In genomic region chr10:128655254-128655653, GRCm38 (mm10) we compare ENCODE assay signal across 20 mouse cellular contexts. TPM values are rescaled to one million over a fixed set of nuclear protein-coding genes. Genes with fewer than 3 reads are reported as not detected.
DNase-seq lines count a peak whose midpoint lies in the region; ATAC-seq and TF ChIP-seq lines count a peak whose summit lies in the region.
"Had no signal": no experiment of that assay in that cellular context is flagged by ENCODE, and none has a peak within 500 bp of the region (broad histone marks: within the 10 kb centered on the region; RNA-seq: fewer than 3 reads in every experiment).

No protein-coding gene starts in this region.

- peaks cover 15% of the 10 kb centered on the region; the same call in 1 of the 2 replicates for H3K4me1 ChIP-seq in kidney, adult 2 months (ENCODE audit: control insufficient read depth, insufficient read depth, low read length)
- H3K4me1 ChIP-seq in kidney, embryonic 15.5 days: 0 out of 2 replicates have a peak, but pooled peaks cover 5% of the 10 kb centered on the region
- peaks cover 3% of the 10 kb centered on the region for H3K4me1 ChIP-seq in ES-Bruce4 (ENCODE audit: control insufficient read depth, insufficient read depth, low read length)
- peaks cover 9% of the 10 kb centered on the region for H3K4me1 ChIP-seq in liver, embryonic 16.5 days (ENCODE audit: control insufficient read depth, low read depth, low read length)
- H3K4me1 ChIP-seq: hindbrain, embryonic 13.5 days; limb, embryonic 12.5 days; neural tube, embryonic 13.5 days had no signal

- no peaks in the 10 kb centered on the region for H3K36me3 ChIP-seq in kidney, adult 2 months (ENCODE audit: control insufficient read depth, insufficient read depth, low read length)
- no peaks in the 10 kb centered on the region for H3K36me3 ChIP-seq in kidney, embryonic 15.5 days
- H3K36me3 ChIP-seq in ES-Bruce4 (ENCODE audit: control insufficient read depth, insufficient read depth, low read length, poor library complexity, severe bottlenecking): no peaks in the 10 kb centered on the region
- H3K36me3 ChIP-seq in liver, embryonic 16.5 days (ENCODE audit: control insufficient read depth, insufficient read depth): no peaks in the 10 kb centered on the region
- H3K36me3 ChIP-seq: hindbrain, embryonic 13.5 days; limb, embryonic 12.5 days; neural tube, embryonic 13.5 days had no signal

- WGBS in kidney, adult 2 months: 83% methylated on average over 3 of the region's 3 CpGs
- 90% methylated on average over 3 of the region's 3 CpGs for WGBS in kidney, embryonic 15.5 days
- 28% methylated on average over 3 of the region's 3 CpGs for WGBS in liver, embryonic 16.5 days (ENCODE audit: insufficient replicate concordance)

- ATAC-seq in kidney, embryonic 15.5 days (replicated peaks; ENCODE audit: low FRiP score): no peak
- peak; percentile 80 for ATAC-seq in erythroblast, adult 5-6 weeks (replicated peaks; ENCODE audit: low FRiP score, poor library complexity, severe bottlenecking)
- ATAC-seq in liver, embryonic 16.5 days (ENCODE audit: low read depth): peak; percentile 74
- ATAC-seq: forebrain, embryonic 16.5 days; Patski had no signal

- 0 out of 2 replicates have a peak overlapping the region, but pooled peaks have one; percentile 17 for H3K27ac ChIP-seq in kidney, adult 2 months (ENCODE audit: insufficient read depth, low read depth, low read length)
- no peak overlapping the region for H3K27ac ChIP-seq in kidney, embryonic 15.5 days
- peak overlapping the region; percentile 76 for H3K27ac ChIP-seq in ES-Bruce4 (ENCODE audit: insufficient read depth, low read length)
- H3K27ac ChIP-seq in liver, embryonic 16.5 days (ENCODE audit: low read length): no peak overlapping the region
- H3K27ac ChIP-seq: hindbrain, embryonic 13.5 days; limb, embryonic 12.5 days; neural tube, embryonic 13.5 days had no signal

- H3K9ac ChIP-seq in kidney, embryonic 15.5 days: no peak overlapping the region
- no peak overlapping the region for H3K9ac ChIP-seq in ES-Bruce4 (ENCODE audit: low read depth, poor library complexity, severe bottlenecking)
- no peak overlapping the region for H3K9ac ChIP-seq in liver, embryonic 16.5 days (ENCODE audit: low read depth, low read length)
- H3K9ac ChIP-seq: hindbrain, embryonic 13.5 days; limb, embryonic 12.5 days; neural tube, embryonic 13.5 days had no signal

- no peak for TF ChIP-seq POLR2A in kidney, adult 2 months (IDR thresholded peaks at IDR 0.05; ENCODE audit: low read depth, low read length)
- TF ChIP-seq POLR2A in ES-Bruce4 (IDR thresholded peaks at IDR 0.05; ENCODE audit: insufficient read depth, low read length): no peak

- H3K4me3 ChIP-seq in kidney, adult 2 months (ENCODE audit: insufficient read depth, low read depth, low read length): no peak overlapping the region
- no peak overlapping the region for H3K4me3 ChIP-seq in kidney, embryonic 15.5 days (replicated peaks)
- H3K4me3 ChIP-seq in ES-Bruce4 (ENCODE audit: low read depth, low read length): no peak overlapping the region
- no peak overlapping the region for H3K4me3 ChIP-seq in liver, embryonic 16.5 days (ENCODE audit: low read depth, low read length)
- H3K4me3 ChIP-seq: hindbrain, embryonic 13.5 days; limb, embryonic 12.5 days; neural tube, embryonic 13.5 days had no signal

- no peak overlapping the region for H3K4me2 ChIP-seq in kidney, embryonic 15.5 days
- H3K4me2 ChIP-seq in liver, embryonic 16.5 days (ENCODE audit: low read depth, low read length): no peak overlapping the region
- H3K4me2 ChIP-seq: heart, embryonic 11.5 days; hindbrain, embryonic 13.5 days; limb, embryonic 12.5 days; neural tube, embryonic 13.5 days had no signal

- no peaks in the 10 kb centered on the region for H3K27me3 ChIP-seq in kidney, adult 2 months (replicated peaks; ENCODE audit: control insufficient read depth, insufficient read depth, low read length)
- H3K27me3 ChIP-seq in kidney, embryonic 15.5 days: no peaks in the 10 kb centered on the region
- no peaks in the 10 kb centered on the region for H3K27me3 ChIP-seq in ES-Bruce4 (ENCODE audit: control insufficient read depth, insufficient read depth, low read length, poor library complexity, severe bottlenecking)
- H3K27me3 ChIP-seq in liver, embryonic 16.5 days (ENCODE audit: control insufficient read depth, insufficient read depth, low read depth, low read length): no peaks in the 10 kb centered on the region
- H3K27me3 ChIP-seq: CH12.LX; hindbrain, embryonic 13.5 days; limb, embryonic 12.5 days; neural tube, embryonic 13.5 days; Patski had no signal

- TF ChIP-seq EP300 in ES-Bruce4 (IDR thresholded peaks at IDR 0.05; ENCODE audit: insufficient read depth, low read depth, low read length): no peak

- TF ChIP-seq CTCF in kidney, adult 2 months (conservative IDR thresholded peaks at IDR 0.05; ENCODE audit: insufficient read depth, insufficient read length, low read depth, low read length): no peak
- TF ChIP-seq CTCF in ES-Bruce4 (IDR thresholded peaks at IDR 0.05; ENCODE audit: low read depth, low read length): no peak

- DNase-seq in kidney, adult 2 months: peak; percentile 35
- DNase-seq in thymus, postnatal 14 days: no peak
- DNase-seq in retina, embryonic 14.5 days (ENCODE audit: low spot score): no peak
- DNase-seq in cerebellum, adult 9-10 months: no peak
- DNase-seq: cerebellum, adult 9-11 months; embryo, embryonic 11 days; heart, postnatal 14 days; kidney, postnatal 25 days; layer of hippocampus, adult 9-11 months had no signal

- H3K9me3 ChIP-seq in kidney, embryonic 15.5 days (replicated peaks): no peaks in the 10 kb centered on the region
- H3K9me3 ChIP-seq in ES-Bruce4 (replicated peaks; ENCODE audit: control insufficient read depth, insufficient read depth, low read length, poor library complexity, severe bottlenecking): no peaks in the 10 kb centered on the region
- no peaks in the 10 kb centered on the region for H3K9me3 ChIP-seq in liver, embryonic 16.5 days (replicated peaks; ENCODE audit: control insufficient read depth, low read length)
- H3K9me3 ChIP-seq: hindbrain, embryonic 13.5 days; limb, embryonic 12.5 days; neural tube, embryonic 13.5 days had no signal

RNA-seq across cellular contexts. Expression of gene Ikzf4, which starts 9.5 kb away (rescaled TPM):
- polyA plus RNA-seq in kidney, adult 2 months (2012; rRNA removed): 2.9 and 3.2 TPM in 2 replicates
- 1.9 and 2.2 TPM in 2 replicates for polyA plus RNA-seq in kidney, embryonic 15.5 days (2015; fragmentation: Nextera tagmentation; extraction: Ambion mirVana)
- 9.8 and 11.6 TPM in 2 replicates for polyA plus RNA-seq in ES-Bruce4 (2011; ENCODE audit: insufficient read depth, insufficient read length, low read depth, missing spikeins)
- not detected in 2 replicates for total RNA-seq in erythroblast, adult 5-6 weeks (2015; ENCODE audit: low replicate concordance)
- 0.09 TPM in 1 of 2 replicates, not detected in the other for total RNA-seq in erythroblast, adult 5-6 weeks (2017; ENCODE audit: low replicate concordance)
- polyA plus RNA-seq in liver, embryonic 16.5 days (2015; fragmentation: Nextera tagmentation; extraction: Ambion mirVana): 0.08 and 0.15 TPM in 2 replicates

RNA-seq across cellular contexts. Expression of gene Suox, which starts 18.6 kb away (rescaled TPM):
- polyA plus RNA-seq in kidney, adult 2 months (2012; rRNA removed): 76.3 and 84.1 TPM in 2 replicates
- polyA plus RNA-seq in kidney, embryonic 15.5 days (2015; fragmentation: Nextera tagmentation; extraction: Ambion mirVana): 11.7 and 13.2 TPM in 2 replicates
- 14.3 and 14.4 TPM in 2 replicates for polyA plus RNA-seq in ES-Bruce4 (2011; ENCODE audit: insufficient read depth, insufficient read length, low read depth, missing spikeins)
- 3.1 and 7.5 TPM in 2 replicates for total RNA-seq in erythroblast, adult 5-6 weeks (2015; ENCODE audit: low replicate concordance)
- 8.4 and 11.3 TPM in 2 replicates for total RNA-seq in erythroblast, adult 5-6 weeks (2017; ENCODE audit: low replicate concordance)
- 12.5 and 12.9 TPM in 2 replicates for polyA plus RNA-seq in liver, embryonic 16.5 days (2015; fragmentation: Nextera tagmentation; extraction: Ambion mirVana)

RNA-seq across cellular contexts. Expression of gene Rps26, which starts 28.7 kb away (rescaled TPM):
- 520 and 798 TPM in 2 replicates for polyA plus RNA-seq in kidney, adult 2 months (2012; rRNA removed)
- 752 and 867 TPM in 2 replicates for polyA plus RNA-seq in kidney, embryonic 15.5 days (2015; fragmentation: Nextera tagmentation; extraction: Ambion mirVana)
- polyA plus RNA-seq in ES-Bruce4 (2011; ENCODE audit: insufficient read depth, insufficient read length, low read depth, missing spikeins): 1,832 and 1,959 TPM in 2 replicates
- 345 and 426 TPM in 2 replicates for total RNA-seq in erythroblast, adult 5-6 weeks (2015; ENCODE audit: low replicate concordance)
- 114 and 205 TPM in 2 replicates for total RNA-seq in erythroblast, adult 5-6 weeks (2017; ENCODE audit: low replicate concordance)
- 301 and 353 TPM in 2 replicates for polyA plus RNA-seq in liver, embryonic 16.5 days (2015; fragmentation: Nextera tagmentation; extraction: Ambion mirVana)

RNA-seq across cellular contexts. Expression of gene Rab5b, which starts 40.8 kb away (rescaled TPM):
- polyA plus RNA-seq in kidney, adult 2 months (2012; rRNA removed): 101 and 111 TPM in 2 replicates
- polyA plus RNA-seq in kidney, embryonic 15.5 days (2015; fragmentation: Nextera tagmentation; extraction: Ambion mirVana): 71.4 and 72.3 TPM in 2 replicates
- polyA plus RNA-seq in ES-Bruce4 (2011; ENCODE audit: insufficient read depth, insufficient read length, low read depth, missing spikeins): 79.0 and 83.6 TPM in 2 replicates
- total RNA-seq in erythroblast, adult 5-6 weeks (2015; ENCODE audit: low replicate concordance): 26.9 and 42.2 TPM in 2 replicates
- 64.8 and 71.7 TPM in 2 replicates for total RNA-seq in erythroblast, adult 5-6 weeks (2017; ENCODE audit: low replicate concordance)
- polyA plus RNA-seq in liver, embryonic 16.5 days (2015; fragmentation: Nextera tagmentation; extraction: Ambion mirVana): 36.6 and 38.6 TPM in 2 replicates

RNA-seq across cellular contexts. Expression of gene Pmel, which starts 48.7 kb away (rescaled TPM):
- polyA plus RNA-seq in kidney, adult 2 months (2012; rRNA removed): 0.61 and 1.0 TPM in 2 replicates
- polyA plus RNA-seq in kidney, embryonic 15.5 days (2015; fragmentation: Nextera tagmentation; extraction: Ambion mirVana): 1.2 TPM in 2 replicates
- 3.0 TPM in 2 replicates for polyA plus RNA-seq in ES-Bruce4 (2011; ENCODE audit: insufficient read depth, insufficient read length, low read depth, missing spikeins)
- total RNA-seq in erythroblast, adult 5-6 weeks (2015; ENCODE audit: low replicate concordance): not detected in 2 replicates
- not detected in 2 replicates for total RNA-seq in erythroblast, adult 5-6 weeks (2017; ENCODE audit: low replicate concordance)
- polyA plus RNA-seq in liver, embryonic 16.5 days (2015; fragmentation: Nextera tagmentation; extraction: Ambion mirVana): 0.43 and 0.59 TPM in 2 replicates

Comparison
In these comparisons a context has a peak if more than half of its experiments do, and no peak if none do; other contexts are left out.
1. H3K27ac ChIP-seq: peak in kidney, adult 2 months (single experiment) and ES-Bruce4 (single experiment); none in kidney, embryonic 15.5 days (single experiment) and liver, embryonic 16.5 days (single experiment).